Comparison of ENCODE assay signal across 10 mouse cellular contexts in the genomic region with DNA sequence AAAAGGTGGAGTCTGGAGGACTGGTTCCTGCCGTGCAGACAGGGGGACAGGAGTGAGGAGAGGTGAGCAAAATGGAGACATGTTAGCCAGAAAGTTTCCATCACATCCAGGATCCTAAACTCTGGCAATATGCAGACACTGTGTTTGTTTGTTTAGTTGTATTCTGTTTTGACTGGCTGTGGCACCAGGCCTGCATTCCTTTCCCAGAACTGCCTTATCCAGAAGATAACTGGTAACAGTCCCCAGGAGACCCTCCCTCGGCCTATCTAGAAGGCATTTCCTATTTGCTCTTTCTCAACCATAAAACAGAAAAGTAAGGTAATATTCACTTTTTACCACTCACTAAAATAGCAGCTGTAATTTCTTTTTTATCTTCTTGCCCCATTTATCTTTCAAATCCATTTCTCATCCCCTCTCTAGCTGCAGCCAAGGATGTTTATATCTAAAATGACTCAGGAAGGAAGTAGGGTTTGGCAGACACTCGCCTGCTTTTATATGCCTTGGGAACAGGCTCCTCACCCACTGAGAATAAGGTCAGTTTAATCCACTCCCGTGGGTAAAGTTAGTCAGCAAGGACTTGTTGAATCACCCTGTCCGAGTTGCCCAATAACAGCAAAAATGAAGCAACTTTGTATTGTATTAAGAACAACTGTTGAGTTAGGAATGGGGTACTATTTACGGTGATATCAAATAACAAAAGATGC.
DNase-seq lines count a peak whose midpoint lies in the region; ATAC-seq and TF ChIP-seq lines count a peak whose summit lies in the region.
"Had no signal": no experiment of that assay in that cellular context is flagged by ENCODE, and none has a peak within 500 bp of the region (broad histone marks: within the 10 kb centered on the region; RNA-seq: fewer than 3 reads in every experiment).

No protein-coding gene starts in this region.

- TF ChIP-seq POLR2A in heart, adult 2 months (IDR thresholded peaks at IDR 0.05; ENCODE audit: insufficient read depth, low read depth, low read length), result no peak

- H3K27ac ChIP-seq in heart, adult 2 months, result peak overlapping the region; percentile 71
- H3K27ac ChIP-seq in kidney, postnatal 0 days, result 0 out of 2 replicates have a peak overlapping the region, but pooled peaks have one; percentile 15
- H3K27ac ChIP-seq: midbrain, embryonic 12.5 days had no signal

- no peaks in the 10 kb centered on the region for H3K36me3 ChIP-seq in heart, adult 2 months (ENCODE audit: control insufficient read depth, insufficient read depth, low read length)
- no peaks in the 10 kb centered on the region for H3K36me3 ChIP-seq in kidney, postnatal 0 days (ENCODE audit: insufficient read depth, low read length)
- H3K36me3 ChIP-seq: midbrain, embryonic 12.5 days had no signal

- no peak overlapping the region for H3K4me2 ChIP-seq in kidney, postnatal 0 days (ENCODE audit: low read length)
- H3K4me2 ChIP-seq: midbrain, embryonic 12.5 days had no signal

- intact Hi-C loops in heart, adult 2 months (cut with DNase I), result loop anchor here (5.0 kb wide), 3 partner anchors 107 to 393 kb away; no protein-coding TSS in a partner anchor

- H3K27me3 ChIP-seq in heart, adult 2 months (ENCODE audit: control insufficient read depth, insufficient read depth, low read length), result no peaks in the 10 kb centered on the region
- no peaks in the 10 kb centered on the region for H3K27me3 ChIP-seq in kidney, postnatal 0 days (ENCODE audit: insufficient read depth, low read length)
- H3K27me3 ChIP-seq: midbrain, embryonic 12.5 days had no signal

- H3K79me2 ChIP-seq in heart, adult 2 months (replicated peaks; ENCODE audit: control insufficient read depth, insufficient read depth, low read length), result no peaks in the 10 kb centered on the region

- H3K4me3 ChIP-seq in heart, adult 2 months, result no peak overlapping the region
- no peak overlapping the region for H3K4me3 ChIP-seq in kidney, postnatal 0 days (replicated peaks; ENCODE audit: low read depth, low read length)
- H3K4me3 ChIP-seq: erythroblast, embryonic 14.5 days; midbrain, embryonic 12.5 days had no signal

- H3K9ac ChIP-seq in heart, adult 2 months (ENCODE audit: low read depth, low read length), result no peak overlapping the region
- H3K9ac ChIP-seq in kidney, postnatal 0 days (ENCODE audit: low read depth, low read length), result no peak overlapping the region
- H3K9ac ChIP-seq: midbrain, embryonic 12.5 days had no signal

- WGBS in heart, adult 2 months, result 28% methylated on average over 6 of the region's 6 CpGs
- 43% methylated on average over 6 of the region's 6 CpGs for WGBS in kidney, postnatal 0 days

- H3K9me3 ChIP-seq in kidney, postnatal 0 days (replicated peaks; ENCODE audit: low read length), result no peaks in the 10 kb centered on the region
- H3K9me3 ChIP-seq: midbrain, embryonic 12.5 days had no signal

- DNase-seq in urinary bladder, postnatal 25 days (ENCODE audit: low spot score), result peak; percentile 23
- DNase-seq in urinary bladder, adult 2 months (ENCODE audit: low spot score), result no peak
- peak; percentile 43 to 66 for DNase-seq in heart, adult 2 months
- peak; percentile 46 for DNase-seq in kidney, postnatal 0 days (ENCODE audit: low spot score)
- DNase-seq in thymus, adult 18-20 months, result no peak
- DNase-seq in thymus, postnatal 0 days (ENCODE audit: low spot score), result no peak
- no peak for DNase-seq in layer of hippocampus, adult 9-11 months
- no peak for DNase-seq in left cerebral cortex, adult 9 months (ENCODE audit: low spot score in 2 of 2)

- no peak for TF ChIP-seq CTCF in heart, adult 2 months (IDR thresholded peaks at IDR 0.05)
- TF ChIP-seq CTCF in kidney, postnatal 0 days (IDR thresholded peaks at IDR 0.05; ENCODE audit: low read depth), result no peak

- no peak for ATAC-seq in kidney, postnatal 0 days (replicated peaks; ENCODE audit: low FRiP score, low read depth)

- peaks cover 13% of the 10 kb centered on the region for H3K4me1 ChIP-seq in heart, adult 2 months (ENCODE audit: control insufficient read depth, insufficient read depth, low read length)
- H3K4me1 ChIP-seq in kidney, postnatal 0 days (replicated peaks; ENCODE audit: insufficient read depth, low read length), result no peaks in the 10 kb centered on the region
- H3K4me1 ChIP-seq: midbrain, embryonic 12.5 days had no signal

- TF ChIP-seq EP300 in heart, adult 2 months (IDR thresholded peaks at IDR 0.05; ENCODE audit: insufficient read depth, low read depth, low read length), result no peak

Comparison
In these comparisons a context has a peak if more than half of its experiments do, and no peak if none do; other contexts are left out.
1. DNase-seq: peak in urinary bladder, postnatal 25 days (single experiment), heart, adult 2 months (2 of 2) and kidney, postnatal 0 days (single experiment); none in urinary bladder, adult 2 months (single experiment), thymus, adult 18-20 months (0 of 2), thymus, postnatal 0 days (single experiment), layer of hippocampus, adult 9-11 months (single experiment) and left cerebral cortex, adult 9 months (0 of 2).